Mouse (Mus musculus): Measurements from ENCODE around the gene Fam20c. TPM values are rescaled to one million over a fixed set of nuclear protein-coding genes. Genes with fewer than 3 reads are reported as not detected.

Fam20c gene
- polyA plus RNA-seq, 1 experiment from 2014 or later: 51.9 TPM

DNA sequence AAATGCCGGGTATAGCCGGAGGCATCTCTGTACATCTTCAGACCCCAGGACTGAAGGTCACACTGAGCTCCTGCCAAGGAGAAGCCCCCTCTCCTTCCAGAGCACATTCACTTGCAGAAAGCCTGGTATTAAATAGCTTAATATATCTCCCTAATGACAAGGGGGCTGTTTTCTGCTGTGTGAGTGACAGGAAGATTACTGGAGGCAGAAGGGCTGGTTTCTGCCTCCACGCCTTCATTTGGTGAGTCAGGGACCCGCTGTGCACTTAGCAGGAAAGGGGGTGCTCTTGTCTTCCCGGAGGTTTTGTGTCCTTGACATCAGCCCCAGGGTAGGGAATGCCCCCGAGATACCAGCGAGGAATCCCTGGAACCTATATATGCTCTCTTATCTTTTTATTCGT is 28.9 kb downstream of the Fam20c start:
- Histone ChIP-seq H3K4me2 (replicated peaks) (no peak overlapping the region), H3K9me3 (no peaks in the 10 kb centered on the region), H3K4me1 (peaks cover 18% of the 10 kb centered on the region), H3K27ac (no peak overlapping the region), H3K36me3 (no peaks in the 10 kb centered on the region; the same call in 1 of the 2 replicates), H3K9ac (no peak overlapping the region), H3K27me3 (replicated peaks) (no peaks in the 10 kb centered on the region), H3K4me3 (no peak overlapping the region)
- no peak for ATAC-seq (ENCODE audit: low FRiP score, low read depth)
- WGBS: 86% methylated on average over 8 of the region's 8 CpGs

DNA sequence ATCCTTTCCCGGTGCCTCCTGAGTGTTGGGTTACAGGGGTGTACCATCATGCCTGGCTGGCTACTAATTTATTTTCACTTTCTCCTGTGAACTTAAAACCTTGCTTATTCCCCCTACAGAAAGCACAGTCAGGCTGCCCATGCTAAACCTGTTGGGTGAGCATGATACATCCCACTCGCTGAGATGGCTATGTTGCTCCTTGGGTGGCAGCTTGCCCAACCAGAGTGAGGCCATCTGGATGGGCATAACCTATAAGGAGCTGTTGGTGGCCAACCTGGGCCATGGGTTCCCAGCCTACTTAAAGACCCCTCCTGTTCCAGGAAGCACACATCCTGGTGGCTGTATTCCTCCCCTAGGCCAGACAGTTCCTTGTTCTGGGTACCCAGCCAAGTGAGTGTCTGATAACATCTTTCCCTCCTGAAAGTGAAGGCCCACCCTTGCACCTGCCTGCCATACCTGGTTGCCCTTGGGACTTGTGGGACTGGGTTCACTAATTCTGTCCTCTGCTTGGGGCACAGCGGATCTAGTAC is 31.7 kb downstream of the Fam20c start:
- Histone ChIP-seq H3K27me3 (replicated peaks) (no peaks in the 10 kb centered on the region), H3K27ac (no peak overlapping the region), H3K9ac (no peak overlapping the region), H3K4me1 (no peaks in the 10 kb centered on the region; the same call in 1 of the 2 replicates), H3K4me3 (no peak overlapping the region), H3K4me2 (replicated peaks) (no peak overlapping the region), H3K36me3 (no peaks in the 10 kb centered on the region; the same call in 1 of the 2 replicates), H3K9me3 (no peaks in the 10 kb centered on the region)
- ATAC-seq (ENCODE audit: low FRiP score, low read depth): no peak
- WGBS: 90% methylated on average over 3 of the region's 3 CpGs

DNA sequence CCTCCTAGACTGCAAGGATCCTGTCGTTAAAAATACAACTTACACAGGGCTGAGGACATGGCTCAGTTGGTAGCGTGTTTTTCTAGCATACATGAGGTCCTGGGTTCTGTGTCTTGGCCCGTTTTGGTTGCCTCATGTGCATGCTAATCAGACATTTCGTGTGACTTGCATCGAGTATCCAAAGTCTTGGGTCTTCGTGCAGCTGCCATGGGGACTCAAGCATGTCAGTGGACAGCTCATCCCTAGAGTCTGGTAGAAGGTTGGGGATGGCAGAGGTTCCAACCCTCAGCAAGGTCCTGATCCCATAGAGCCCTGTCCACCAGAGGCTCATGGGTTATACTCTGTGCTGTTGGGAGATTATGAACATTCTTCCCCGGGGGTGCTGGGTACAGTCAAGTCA is 33.3 kb downstream of the Fam20c start:
- Histone ChIP-seq H3K36me3 (peaks cover 15% of the 10 kb centered on the region), H3K4me1 (no peaks in the 10 kb centered on the region; the same call in 1 of the 2 replicates), H3K27ac (no peak overlapping the region), H3K9me3 (no peaks in the 10 kb centered on the region), H3K4me2 (replicated peaks) (no peak overlapping the region), H3K27me3 (replicated peaks) (no peaks in the 10 kb centered on the region), H3K9ac (no peak overlapping the region), H3K4me3 (no peak overlapping the region)
- 89% methylated on average over 7 of the region's 7 CpGs for WGBS
- ATAC-seq (ENCODE audit: low FRiP score, low read depth): no peak

DNA sequence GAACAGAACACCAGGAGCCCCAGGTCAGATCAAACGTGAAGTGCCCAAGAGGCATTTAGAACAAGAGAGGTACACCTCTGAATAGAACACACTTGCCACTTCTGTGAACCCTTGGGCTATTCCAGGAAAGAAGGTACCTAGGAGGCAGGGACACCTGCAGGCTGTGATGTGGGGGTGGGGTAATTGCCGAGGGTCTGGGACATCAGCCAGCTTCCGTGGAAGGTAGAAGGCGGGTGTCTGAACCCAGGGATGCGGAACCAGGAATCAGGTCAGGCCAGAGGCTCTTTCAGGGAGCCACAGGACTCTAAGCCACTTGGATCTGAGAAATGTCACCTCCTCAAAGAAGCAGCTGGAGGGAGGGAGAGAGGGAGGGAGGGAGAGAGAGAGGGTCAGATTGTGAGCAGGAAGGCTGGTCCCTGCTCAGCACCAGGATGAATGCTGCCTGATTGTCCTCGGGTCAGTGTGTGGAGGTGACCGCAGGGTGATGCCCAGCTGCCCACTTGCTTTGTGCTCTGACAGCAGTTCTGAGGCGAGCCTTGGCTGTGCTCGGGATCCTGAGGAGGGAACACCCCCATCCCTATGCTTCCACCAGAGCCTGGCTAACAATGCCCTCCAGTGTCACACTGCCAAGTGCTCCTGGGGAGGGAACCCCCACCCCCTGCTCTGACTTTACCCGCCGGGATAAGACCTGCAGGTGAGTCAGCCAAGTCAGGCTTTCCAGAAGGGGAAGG is 34.3 kb downstream of the Fam20c start:
- no peak for ATAC-seq (ENCODE audit: low FRiP score, low read depth)
- H3K4me1 ChIP-seq: no peaks in the 10 kb centered on the region
- H3K9ac ChIP-seq: no peak overlapping the region
- H3K27me3 ChIP-seq (replicated peaks): no peaks in the 10 kb centered on the region
- H3K27ac ChIP-seq: no peak overlapping the region
- H3K36me3 ChIP-seq: peaks cover 23% of the 10 kb centered on the region
- no peak overlapping the region for H3K4me3 ChIP-seq
- no peaks in the 10 kb centered on the region for H3K9me3 ChIP-seq
- WGBS: 70% methylated on average over 11 of the region's 11 CpGs
- H3K4me2 ChIP-seq (replicated peaks): no peak overlapping the region

DNA sequence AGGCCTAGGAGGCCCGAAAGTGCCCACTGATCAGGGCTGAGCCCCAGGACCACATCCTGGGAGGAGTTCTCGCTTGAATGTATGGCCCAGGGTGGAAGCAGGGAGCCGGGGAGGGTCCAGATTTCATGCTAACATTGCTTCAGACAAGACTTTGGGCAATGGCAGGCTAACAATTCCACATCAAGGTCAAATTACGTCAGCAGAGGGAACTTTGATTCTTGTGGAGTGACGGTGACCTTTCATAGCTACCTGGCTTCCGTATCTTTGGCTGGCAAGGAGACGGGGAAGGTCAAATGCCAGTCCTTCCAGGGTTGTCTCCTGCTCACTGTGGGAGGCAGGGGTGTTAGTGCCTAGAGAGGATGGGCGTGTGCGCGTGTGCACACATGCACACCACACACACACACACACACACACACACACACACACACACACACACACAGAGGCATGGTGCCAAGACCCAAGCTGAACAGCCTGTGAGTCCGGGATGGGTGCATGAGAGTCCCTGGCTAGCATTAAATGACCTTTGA is 36.7 kb downstream of the Fam20c start:
- no peaks in the 10 kb centered on the region for H3K9me3 ChIP-seq
- H3K9ac ChIP-seq: no peak overlapping the region
- H3K4me2 ChIP-seq (replicated peaks): no peak overlapping the region
- H3K4me3 ChIP-seq: no peak overlapping the region
- H3K27ac ChIP-seq: no peak overlapping the region
- H3K36me3 ChIP-seq: peaks cover 44% of the 10 kb centered on the region
- ATAC-seq (ENCODE audit: low FRiP score, low read depth): no peak
- H3K27me3 ChIP-seq (replicated peaks): no peaks in the 10 kb centered on the region
- 89% methylated on average over 11 of the region's 11 CpGs for WGBS
- H3K4me1 ChIP-seq: no peaks in the 10 kb centered on the region

DNA sequence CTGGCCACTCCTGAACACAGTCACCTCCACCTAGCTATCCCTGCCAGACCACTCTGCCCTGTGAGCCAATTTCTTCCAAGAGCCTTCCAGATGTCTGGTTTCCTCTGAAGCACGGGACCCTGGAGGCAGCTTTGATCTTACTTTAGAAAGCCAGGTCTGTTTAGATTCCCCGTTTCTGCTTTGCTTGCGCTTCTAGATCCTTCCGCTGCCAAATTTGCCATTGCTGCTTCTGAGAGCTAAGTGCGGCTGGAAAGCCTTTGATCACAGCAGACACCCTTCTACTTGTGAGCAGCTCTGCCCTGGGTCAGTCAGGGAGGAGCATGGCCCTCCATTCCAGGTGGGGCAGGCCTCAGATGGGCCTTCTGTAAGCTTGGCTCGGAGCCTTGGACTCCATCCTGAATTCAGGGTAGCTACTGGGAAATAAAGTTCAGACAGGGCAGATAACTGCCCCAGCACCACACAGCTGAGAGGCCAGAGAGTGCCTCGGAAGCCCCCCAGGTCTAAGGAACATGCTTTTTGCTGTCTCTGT is 47.3 kb downstream of the Fam20c start:
- Histone ChIP-seq H3K4me1 (no peaks in the 10 kb centered on the region), H3K27ac (no peak overlapping the region), H3K27me3 (replicated peaks) (no peaks in the 10 kb centered on the region), H3K4me2 (replicated peaks) (no peak overlapping the region), H3K9me3 (no peaks in the 10 kb centered on the region), H3K9ac (no peak overlapping the region), H3K4me3 (no peak overlapping the region), H3K36me3 (peaks cover 30% of the 10 kb centered on the region)
- no peak for ATAC-seq (ENCODE audit: low FRiP score, low read depth)
- 72% methylated on average over 7 of the region's 7 CpGs for WGBS

DNA sequence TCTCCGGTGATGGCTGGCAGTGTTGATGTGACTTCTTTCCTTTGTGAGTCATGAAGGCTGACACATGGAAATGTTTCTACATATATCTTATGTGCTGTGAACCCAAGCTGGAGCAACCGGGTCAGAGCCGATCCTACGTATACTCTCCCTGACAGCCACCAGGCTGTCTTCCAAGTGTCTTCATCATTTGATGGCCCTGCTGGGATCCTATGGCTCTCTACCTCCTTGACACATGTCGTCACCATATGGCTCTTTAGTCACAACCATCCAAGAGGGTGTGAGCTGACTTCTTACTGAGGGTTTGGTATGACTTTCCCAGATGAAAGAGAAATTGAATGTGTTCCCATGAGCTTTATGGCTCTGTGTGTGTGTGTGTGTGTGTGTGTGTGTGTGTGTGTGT is 50.0 kb downstream of the Fam20c start:
- no peak overlapping the region for H3K4me2 ChIP-seq (replicated peaks)
- no peaks in the 10 kb centered on the region for H3K4me1 ChIP-seq
- WGBS: 90% methylated on average over 5 of the region's 5 CpGs
- no peak overlapping the region for H3K9ac ChIP-seq
- no peak overlapping the region for H3K4me3 ChIP-seq
- H3K27ac ChIP-seq: no peak overlapping the region
- peaks cover 34% of the 10 kb centered on the region for H3K36me3 ChIP-seq
- H3K9me3 ChIP-seq: no peaks in the 10 kb centered on the region
- ATAC-seq (ENCODE audit: low FRiP score, low read depth): no peak
- no peaks in the 10 kb centered on the region for H3K27me3 ChIP-seq (replicated peaks)

DNA sequence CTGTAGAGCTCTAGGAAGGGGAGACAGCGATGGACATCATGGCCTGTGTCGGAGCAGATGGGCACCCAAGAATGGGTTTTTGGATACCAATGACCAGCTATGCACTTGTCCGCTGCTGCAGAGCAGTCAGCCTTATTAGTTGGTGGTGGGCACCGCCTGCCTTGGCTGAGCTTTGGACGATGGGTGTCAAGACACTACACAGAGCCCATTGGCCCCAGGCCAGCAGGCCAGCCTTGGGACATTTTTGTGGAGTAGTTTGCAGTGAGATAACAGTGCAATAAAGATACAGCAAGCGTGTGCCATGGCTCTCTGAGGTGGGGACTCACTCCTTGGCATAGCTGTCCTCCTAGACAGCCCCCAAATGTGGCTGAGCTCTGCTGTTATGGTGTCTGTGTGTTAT is 55.5 kb downstream of the Fam20c start:
- no peaks in the 10 kb centered on the region for H3K27me3 ChIP-seq (replicated peaks)
- H3K9ac ChIP-seq: no peak overlapping the region
- no peak overlapping the region for H3K27ac ChIP-seq
- no peak for ATAC-seq (ENCODE audit: low FRiP score, low read depth)
- 93% methylated on average over 6 of the region's 6 CpGs for WGBS
- peaks cover 43% of the 10 kb centered on the region for H3K36me3 ChIP-seq
- H3K4me2 ChIP-seq (replicated peaks): no peak overlapping the region
- no peaks in the 10 kb centered on the region for H3K4me1 ChIP-seq
- H3K9me3 ChIP-seq: no peaks in the 10 kb centered on the region
- no peak overlapping the region for H3K4me3 ChIP-seq

DNA sequence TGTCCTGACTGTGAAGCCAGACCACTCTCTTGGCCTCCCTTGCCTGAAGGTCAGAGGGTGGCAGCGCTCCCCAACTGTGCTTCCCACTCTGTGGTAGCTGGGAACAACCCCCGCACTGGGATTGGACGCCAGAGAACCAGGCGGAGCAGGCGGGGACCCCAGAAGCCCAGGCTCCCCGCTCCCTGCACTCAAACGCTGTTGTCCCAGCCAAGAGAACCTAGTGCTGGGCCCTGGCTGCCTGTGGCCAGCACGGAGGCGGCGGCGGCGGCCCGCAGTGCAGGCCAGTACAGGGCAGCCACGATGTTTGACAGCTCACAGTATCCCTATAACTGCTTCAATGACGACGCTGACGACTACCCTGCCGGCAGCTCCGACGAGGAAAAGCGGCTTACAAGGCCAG is 65.5 kb downstream of the Fam20c start, which contains the start of gene Gm5294:
Gm5294 (plus strand) TSS at position 301 of the 400 bp plus-strand sequence.
- WGBS: 8% methylated on average over 21 of the region's 21 CpGs

DNA sequence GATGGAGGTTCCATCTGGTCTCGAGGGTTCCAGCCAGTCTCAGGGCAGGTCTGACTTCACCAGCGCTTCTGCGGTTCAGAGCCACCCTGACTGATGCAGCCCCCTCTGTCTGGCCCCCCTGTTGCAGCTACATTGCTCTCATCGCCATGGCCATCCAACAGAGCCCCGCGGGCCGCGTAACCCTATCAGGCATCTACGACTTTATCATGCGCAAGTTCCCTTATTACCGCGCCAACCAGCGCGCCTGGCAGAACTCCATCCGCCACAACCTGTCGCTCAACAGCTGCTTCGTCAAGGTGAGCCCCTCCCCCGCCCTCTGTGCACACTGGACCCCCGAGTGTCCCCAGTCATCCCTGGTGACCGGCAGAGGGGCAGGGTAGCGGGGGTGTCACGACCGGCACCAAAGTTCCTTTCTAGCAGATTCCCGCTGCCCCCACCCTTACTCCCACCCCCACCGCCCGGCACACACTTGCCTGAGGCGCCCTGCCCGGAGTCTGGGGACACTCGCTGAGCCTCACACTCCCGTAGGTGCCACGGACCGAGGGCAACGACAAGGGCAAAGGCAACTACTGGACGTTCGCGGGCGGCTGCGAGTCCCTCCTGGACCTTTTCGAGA is 66.5 kb downstream of the Fam20c start:
- Histone ChIP-seq H3K4me1 (peaks cover 8% of the 10 kb centered on the region), H3K27me3 (replicated peaks) (peaks cover 54% of the 10 kb centered on the region), H3K36me3 (no peaks in the 10 kb centered on the region), H3K27ac (no peak overlapping the region), H3K9me3 (no peaks in the 10 kb centered on the region), H3K4me2 (replicated peaks) (peak overlapping the region; percentile 52), H3K4me3 (peak overlapping the region; percentile 11), H3K9ac (no peak overlapping the region)
- no peak for ATAC-seq (ENCODE audit: low FRiP score, low read depth)
- WGBS: 3% methylated on average over 39 of the region's 39 CpGs

More for the DNA sequence above, 65.5 kb downstream of the Fam20c start, which contains the start of gene Gm5294:
- H3K9me3 ChIP-seq: no peaks in the 10 kb centered on the region
- H3K27me3 ChIP-seq (replicated peaks): peaks cover 54% of the 10 kb centered on the region
- H3K36me3 ChIP-seq: no peaks in the 10 kb centered on the region
- no peak for ATAC-seq (ENCODE audit: low FRiP score, low read depth)
- peak within 1 kb of the TSS; percentile 52 for H3K4me2 ChIP-seq (replicated peaks)
- peaks cover 8% of the 10 kb centered on the region for H3K4me1 ChIP-seq
- peak within 1 kb of the TSS; percentile 11 for H3K4me3 ChIP-seq
- no peak within 1 kb of the TSS for H3K27ac ChIP-seq
- no peak within 1 kb of the TSS for H3K9ac ChIP-seq

DNA sequence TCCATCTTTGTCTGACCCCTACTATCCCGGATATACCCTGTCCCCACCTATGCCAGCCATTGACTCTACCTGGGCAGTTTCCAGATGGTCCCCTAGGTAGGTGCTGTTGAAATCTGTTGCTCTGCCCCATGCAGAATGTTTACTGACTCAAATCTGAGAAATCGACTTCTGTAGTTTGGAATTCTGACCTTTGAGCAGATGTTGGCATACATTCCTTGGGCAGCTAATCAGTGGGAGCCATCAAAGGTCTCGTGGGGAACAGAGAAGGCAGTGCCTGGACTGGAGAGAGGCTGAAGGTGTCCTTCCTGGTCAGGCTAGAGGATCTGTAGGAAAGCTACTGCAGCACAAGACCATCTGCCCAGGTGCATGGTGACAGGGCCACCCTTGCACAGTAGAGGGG is 70.8 kb downstream of the Fam20c start:
- Histone ChIP-seq H3K27me3 (replicated peaks) (peaks cover 39% of the 10 kb centered on the region), H3K4me1 (peaks cover 8% of the 10 kb centered on the region), H3K27ac (no peak overlapping the region), H3K36me3 (no peaks in the 10 kb centered on the region), H3K9me3 (no peaks in the 10 kb centered on the region), H3K4me2 (replicated peaks) (no peak overlapping the region), H3K4me3 (no peak overlapping the region), H3K9ac (no peak overlapping the region)
- ATAC-seq (ENCODE audit: low FRiP score, low read depth): no peak
- 70% methylated on average over 3 of the region's 3 CpGs for WGBS

DNA sequence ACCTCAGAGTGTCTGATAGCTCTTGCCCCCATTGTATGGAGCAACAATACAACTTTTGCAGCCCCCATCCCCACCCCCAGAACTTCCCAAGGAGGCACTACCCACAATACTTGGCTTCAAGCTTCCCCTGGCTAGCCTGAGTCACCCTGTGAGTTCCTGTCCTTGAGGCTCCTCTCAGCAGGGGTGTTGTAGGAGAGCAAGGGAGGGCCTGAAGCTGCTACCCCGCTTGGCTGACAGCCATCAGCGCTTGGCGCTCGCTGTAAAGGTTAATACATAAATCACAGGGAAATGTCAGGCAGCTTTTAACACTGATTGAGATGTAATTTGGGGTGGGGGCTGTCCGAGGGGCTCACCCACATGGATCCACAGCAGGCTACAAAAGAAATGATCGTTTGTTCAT is 79.1 kb downstream of the Fam20c start:
- no peak overlapping the region for H3K4me3 ChIP-seq
- H3K4me1 ChIP-seq: peaks cover 6% of the 10 kb centered on the region
- no peaks in the 10 kb centered on the region for H3K36me3 ChIP-seq
- no peak overlapping the region for H3K27ac ChIP-seq
- no peak for ATAC-seq (ENCODE audit: low FRiP score, low read depth)
- H3K27me3 ChIP-seq (replicated peaks): no peaks in the 10 kb centered on the region
- no peak overlapping the region for H3K9ac ChIP-seq
- WGBS: 23% methylated on average over 6 of the region's 6 CpGs
- H3K9me3 ChIP-seq: no peaks in the 10 kb centered on the region
- no peak overlapping the region for H3K4me2 ChIP-seq (replicated peaks)

Data from neural tube, embryonic 12.5 days (tissue).